Mouse (Mus musculus) embryonic facial prominence, embryonic 11.5 days (tissue): ENCODE measurements around the gene Szrd1. TPM values are rescaled to one million over a fixed set of nuclear protein-coding genes. Genes with fewer than 3 reads are reported as not detected.
A peak's percentile ranks its signal among the peaks of the same experiment; 100 is the strongest.

Experiments used
- ATAC-seq: fragments of 200-750 bp; cut with Nextera tagmentation; replicated peaks from 2 replicates; pipeline ENCODE4 v1.8.0; 2017; ENCODE audit warnings: low read depth; ENCODE audit not compliant: insufficient number of reproducible peaks, low FRiP score, low TSS enrichment
- DNase-seq: peaks from one replicate; pipeline ENCODE4 v3.0.0-alpha.2; 2015; ENCODE audit warnings: low spot score
- H3K27ac ChIP-seq: fragments of 300-500 bp; sonication (generic); replicated peaks from 2 replicates; pipeline ENCODE4 v1.5.1; 2014; ENCODE audit warnings: mild to moderate bottlenecking, low read depth, low read length, control low read depth
- H3K27me3 ChIP-seq: fragments of 300-500 bp; sonication (generic); 2 replicates; pipeline ENCODE4 v1.6.1; 2014; ENCODE audit warnings: mild to moderate bottlenecking, low read length, moderate library complexity, mixed read lengths; ENCODE audit not compliant: control insufficient read depth, insufficient read depth
- H3K36me3 ChIP-seq: fragments of 300-500 bp; sonication (generic); replicated peaks from 2 replicates; pipeline ENCODE4 v1.6.1; 2014; ENCODE audit warnings: low read depth, mild to moderate bottlenecking, low read length, moderate library complexity, mixed read lengths; ENCODE audit not compliant: control insufficient read depth, insufficient read depth
- H3K4me1 ChIP-seq: fragments of 300-500 bp; sonication (generic); 2 replicates; pipeline ENCODE4 v1.6.1; 2014; ENCODE audit warnings: low read length, mixed read lengths; ENCODE audit not compliant: control insufficient read depth, insufficient read depth
- H3K4me2 ChIP-seq: fragments of 300-500 bp; sonication (generic); 2 replicates; pipeline ENCODE4 v1.6.1; 2014; ENCODE audit warnings: low read depth, mild to moderate bottlenecking, control low read depth, low read length, moderate library complexity
- H3K4me3 ChIP-seq: fragments of 300-500 bp; sonication (generic); 2 replicates; pipeline ENCODE4 v1.5.1; 2014; ENCODE audit warnings: low read depth, low read length, control low read depth
- H3K9ac ChIP-seq: fragments of 300-500 bp; sonication (generic); replicated peaks from 2 replicates; pipeline ENCODE4 v1.6.1; 2014; ENCODE audit warnings: mild to moderate bottlenecking, control low read depth, low read length
- H3K9me3 ChIP-seq: fragments of 300-500 bp; sonication (generic); replicated peaks from 2 replicates; pipeline ENCODE4 v1.6.1; 2016; ENCODE audit warnings: mild to moderate bottlenecking, low read length, inconsistent platforms, mixed read lengths; ENCODE audit not compliant: control insufficient read depth
- WGBS: fragments of 180-500 bp; shearing (Covaris S2); extraction: QIAGEN DNeasy Blood & Tissue Kit; methylation state at CpG from one replicate; pipeline ENCODE4 v1.1.7; 2014; 5-methylcytosine and 5-hydroxymethylcytosine counted together
- polyA plus RNA-seq: library from polyadenylated mRNA; unstranded; fragments of >200 nt; fragmentation: Nextera tagmentation; extraction: Ambion mirVana; gene quantifications from 2 replicates; pipeline ENCODE4 v1.2.1, GENCODE M21; 2014

Szrd1 gene
- polyA plus RNA-seq, 1 experiment from 2014 or later = 36.6 TPM

DNA sequence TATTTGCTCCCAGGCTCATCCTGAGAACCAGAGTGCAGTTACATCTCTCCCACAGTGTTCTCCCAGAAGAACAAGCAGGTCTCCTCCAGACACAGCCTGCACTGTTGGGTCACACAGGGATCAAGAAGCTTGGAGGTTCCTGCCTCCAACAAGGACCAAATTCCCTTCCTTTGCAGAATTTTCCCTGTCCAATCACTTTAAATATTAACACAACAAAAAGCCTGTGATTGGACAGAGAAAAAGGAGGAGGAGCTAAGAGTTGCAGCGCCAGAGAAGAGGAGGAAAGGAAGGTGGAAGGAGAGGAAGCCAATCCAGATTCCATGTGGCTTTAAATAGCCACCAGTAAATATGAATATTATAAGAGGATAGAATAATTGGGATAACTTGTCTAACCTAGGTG is 16.5 kb downstream of the Szrd1 start:
- H3K9ac ChIP-seq = no peak overlapping the region
- H3K4me3 ChIP-seq = no peak overlapping the region
- H3K27ac ChIP-seq = no peak overlapping the region
- no peaks in the 10 kb centered on the region for H3K27me3 ChIP-seq
- no peak overlapping the region for H3K4me2 ChIP-seq
- DNase-seq = no peak
- ATAC-seq = no peak
- 43% methylated on average over 1 of the region's 1 CpGs for WGBS
- H3K36me3 ChIP-seq = peaks cover under 1% of the 10 kb centered on the region; the same call in 1 of the 2 replicates
- no peaks in the 10 kb centered on the region for H3K4me1 ChIP-seq
- no peaks in the 10 kb centered on the region for H3K9me3 ChIP-seq

DNA sequence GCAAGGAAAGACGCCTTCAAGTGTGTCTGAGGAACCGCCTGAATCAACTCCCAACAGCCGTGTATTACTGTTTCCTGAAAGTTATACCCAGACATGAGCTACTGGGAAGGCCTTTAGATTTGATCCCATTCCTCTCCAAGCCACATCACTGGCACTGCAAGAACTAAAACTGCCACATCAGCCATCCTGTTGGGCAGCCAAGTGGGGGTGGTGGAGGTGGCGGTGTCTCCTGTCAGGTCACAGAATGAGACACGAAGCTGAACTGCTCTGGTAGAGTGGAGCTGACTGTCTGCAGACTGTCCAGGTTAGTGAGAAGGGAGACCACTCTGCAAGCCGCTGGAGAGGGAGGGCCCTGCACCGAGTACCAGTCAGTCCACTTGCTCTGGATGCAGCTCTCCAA is 16.9 kb downstream of the Szrd1 start:
- H3K27me3 ChIP-seq = no peaks in the 10 kb centered on the region
- DNase-seq = no peak
- no peak overlapping the region for H3K27ac ChIP-seq
- H3K9ac ChIP-seq = no peak overlapping the region
- H3K4me1 ChIP-seq = no peaks in the 10 kb centered on the region
- ATAC-seq = no peak
- 84% methylated on average over 7 of the region's 7 CpGs for WGBS
- H3K4me3 ChIP-seq = no peak overlapping the region
- H3K36me3 ChIP-seq = peaks cover 2% of the 10 kb centered on the region; the same call in 1 of the 2 replicates
- H3K4me2 ChIP-seq = no peak overlapping the region
- no peaks in the 10 kb centered on the region for H3K9me3 ChIP-seq

DNA sequence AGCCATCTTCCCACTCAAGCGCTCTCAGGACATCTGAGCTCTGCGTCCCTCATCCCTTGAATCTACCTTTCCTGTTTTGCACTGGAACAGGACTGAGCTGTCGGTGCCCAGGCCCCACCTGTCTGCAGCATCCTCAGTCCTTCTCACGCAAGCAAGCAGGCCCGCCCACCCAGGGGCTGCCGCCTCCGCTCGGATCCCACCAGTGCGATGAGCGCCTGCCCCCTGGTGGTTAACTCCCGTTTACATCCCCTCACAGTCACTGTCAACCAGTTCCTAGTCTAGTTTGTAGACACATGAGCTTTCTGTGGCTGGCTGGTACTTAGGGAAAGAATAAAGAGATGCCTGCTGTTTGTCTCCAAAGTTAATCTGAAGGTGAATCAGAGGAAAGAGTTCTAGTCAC is 18.9 kb downstream of the Szrd1 start:
- WGBS = 25% methylated on average over 11 of the region's 11 CpGs
- no peak overlapping the region for H3K9ac ChIP-seq
- DNase-seq (peak; percentile 80), ATAC-seq (peak; percentile 46; the same call in 1 of the 2 replicates)
- no peak overlapping the region for H3K4me2 ChIP-seq
- H3K27me3 ChIP-seq = no peaks in the 10 kb centered on the region
- no peak overlapping the region for H3K4me3 ChIP-seq
- no peaks in the 10 kb centered on the region for H3K4me1 ChIP-seq
- no peaks in the 10 kb centered on the region for H3K9me3 ChIP-seq
- peaks cover 2% of the 10 kb centered on the region for H3K36me3 ChIP-seq
- H3K27ac ChIP-seq = no peak overlapping the region

DNA sequence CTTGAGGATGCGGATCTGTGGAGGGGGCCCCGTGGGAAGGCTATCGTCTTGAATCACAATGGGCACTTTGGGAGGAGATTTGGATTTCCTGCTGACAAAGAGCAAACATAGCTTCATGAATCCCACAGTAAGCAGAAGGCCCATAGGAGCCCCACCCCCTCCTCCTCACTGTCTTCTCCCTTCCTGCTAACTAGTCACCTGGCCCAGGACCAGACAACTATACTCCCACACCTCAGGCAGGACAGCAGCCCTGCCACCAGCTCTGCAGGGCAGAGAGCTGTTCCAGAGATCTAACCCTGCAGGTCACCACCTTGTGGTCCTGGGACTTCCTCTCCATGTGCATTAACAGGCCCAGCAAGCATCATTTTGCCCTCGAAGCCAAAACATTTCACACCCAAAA is 20.9 kb downstream of the Szrd1 start:
- H3K4me1 ChIP-seq = no peaks in the 10 kb centered on the region
- H3K27me3 ChIP-seq = no peaks in the 10 kb centered on the region
- no peak overlapping the region for H3K4me2 ChIP-seq
- no peaks in the 10 kb centered on the region for H3K9me3 ChIP-seq
- no peak overlapping the region for H3K27ac ChIP-seq
- ATAC-seq = no peak
- H3K36me3 ChIP-seq = peaks cover 2% of the 10 kb centered on the region
- H3K9ac ChIP-seq = no peak overlapping the region
- WGBS = 89% methylated on average over 4 of the region's 4 CpGs
- no peak for DNase-seq
- no peak overlapping the region for H3K4me3 ChIP-seq

DNA sequence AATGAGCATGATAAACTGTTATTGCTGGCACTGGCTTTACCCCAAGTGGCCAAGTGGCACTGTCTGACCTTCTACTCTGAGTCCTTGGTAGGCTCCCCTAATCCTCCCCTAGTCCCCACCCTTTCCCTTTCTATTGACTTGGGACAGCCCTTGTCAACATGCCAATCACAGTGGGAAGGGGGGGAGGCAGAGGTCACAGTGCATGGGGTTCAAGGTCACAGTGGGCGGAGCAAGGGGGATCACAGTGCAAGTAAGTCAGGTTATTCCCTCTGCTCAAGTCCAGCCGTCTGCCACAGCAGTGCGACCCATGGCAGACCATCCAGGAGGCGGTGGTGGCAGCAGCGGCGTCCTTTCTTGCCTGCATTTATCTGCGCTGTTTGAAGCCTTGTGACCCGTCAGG is 24.2 kb downstream of the Szrd1 start:
- no peak overlapping the region for H3K4me2 ChIP-seq
- DNase-seq = no peak
- H3K9me3 ChIP-seq = no peaks in the 10 kb centered on the region
- no peak overlapping the region for H3K4me3 ChIP-seq
- peaks cover 6% of the 10 kb centered on the region for H3K36me3 ChIP-seq
- 74% methylated on average over 8 of the region's 8 CpGs for WGBS
- no peak for ATAC-seq
- no peak overlapping the region for H3K27ac ChIP-seq
- no peaks in the 10 kb centered on the region for H3K4me1 ChIP-seq
- no peak overlapping the region for H3K9ac ChIP-seq
- no peaks in the 10 kb centered on the region for H3K27me3 ChIP-seq

DNA sequence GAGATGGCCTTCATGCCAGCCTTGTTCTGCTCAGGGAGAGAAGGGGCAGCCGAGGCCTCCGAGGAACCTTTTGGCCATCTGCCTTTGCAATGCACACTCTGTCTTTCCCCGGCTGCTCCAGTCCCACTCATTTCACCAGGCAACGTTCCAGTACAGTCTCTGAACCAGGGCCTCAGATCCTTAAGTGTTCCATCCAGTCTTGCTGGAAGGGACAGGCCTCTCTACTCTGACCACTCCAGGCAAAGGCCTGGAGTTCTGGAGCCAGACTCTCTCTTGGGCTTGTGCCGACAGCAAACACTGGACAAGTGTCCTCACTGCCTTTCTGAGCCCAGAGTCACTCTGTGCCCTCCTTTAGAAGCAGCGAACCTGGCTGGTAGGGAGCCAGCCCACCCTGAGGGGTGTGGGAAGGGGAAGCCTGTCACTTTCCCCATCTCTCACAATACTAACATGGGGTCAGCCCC is 25.0 kb downstream of the Szrd1 start:
- ATAC-seq = no peak
- Histone ChIP-seq H3K4me2 (no peak overlapping the region), H3K9me3 (no peaks in the 10 kb centered on the region), H3K27ac (no peak overlapping the region), H3K9ac (no peak overlapping the region), H3K36me3 (peaks cover 6% of the 10 kb centered on the region), H3K4me1 (no peaks in the 10 kb centered on the region), H3K27me3 (no peaks in the 10 kb centered on the region), H3K4me3 (no peak overlapping the region)
- DNase-seq = no peak
- WGBS = 85% methylated on average over 6 of the region's 6 CpGs

DNA sequence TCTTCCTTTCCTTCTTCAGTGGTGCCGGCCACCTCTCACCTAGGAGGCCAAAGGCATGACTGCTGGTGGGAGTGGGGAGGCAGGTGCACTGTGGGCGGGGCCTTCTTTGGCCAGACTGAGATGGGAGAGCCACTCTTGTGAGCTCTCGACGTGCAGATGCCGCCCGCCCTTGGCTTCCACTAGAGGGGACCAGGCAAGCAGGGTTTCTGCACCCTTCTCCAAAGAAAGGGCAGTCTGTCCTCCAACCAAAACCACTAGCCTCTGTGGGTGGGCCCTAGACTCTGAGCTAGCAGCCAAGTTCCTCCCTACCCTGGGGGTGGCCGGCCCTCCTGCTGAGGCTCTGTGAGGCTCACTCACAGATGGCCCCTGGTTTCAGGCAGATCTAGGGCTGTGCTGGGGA is 25.7 kb downstream of the Szrd1 start:
- H3K27me3 ChIP-seq = no peaks in the 10 kb centered on the region
- H3K4me2 ChIP-seq = no peak overlapping the region
- H3K9ac ChIP-seq = no peak overlapping the region
- DNase-seq = no peak
- WGBS = 92% methylated on average over 7 of the region's 7 CpGs
- no peak for ATAC-seq
- H3K4me1 ChIP-seq = no peaks in the 10 kb centered on the region
- H3K36me3 ChIP-seq = peaks cover 6% of the 10 kb centered on the region
- no peak overlapping the region for H3K27ac ChIP-seq
- H3K9me3 ChIP-seq = no peaks in the 10 kb centered on the region
- H3K4me3 ChIP-seq = no peak overlapping the region

DNA sequence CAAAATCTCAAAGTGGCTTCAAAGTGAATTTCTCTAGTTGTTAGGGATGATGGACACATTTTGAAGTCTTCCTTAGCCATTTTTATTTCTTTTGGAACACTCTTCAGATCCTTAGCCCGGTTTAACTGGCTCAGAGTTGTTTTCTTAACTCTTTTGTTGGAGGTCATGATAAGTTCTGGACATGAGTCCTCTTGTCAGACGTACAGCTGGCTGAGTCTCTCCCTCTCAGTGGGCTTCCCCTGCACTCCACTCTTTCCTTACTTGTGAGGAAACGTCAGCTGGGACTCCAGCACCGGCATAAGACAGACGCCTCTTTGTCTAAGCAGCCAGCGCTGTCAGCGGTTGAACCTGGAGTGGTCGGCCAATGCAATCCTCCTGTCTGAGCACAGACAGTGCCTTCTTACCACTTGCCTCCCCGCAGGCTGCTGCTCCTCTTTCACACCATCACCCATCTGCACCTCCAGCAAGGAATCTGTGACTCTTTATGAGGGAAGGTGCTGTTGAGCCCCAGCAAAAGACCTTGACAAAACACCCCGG is 31.3 kb downstream of the Szrd1 start:
- no peaks in the 10 kb centered on the region for H3K27me3 ChIP-seq
- no peak overlapping the region for H3K4me2 ChIP-seq
- no peak overlapping the region for H3K9ac ChIP-seq
- H3K27ac ChIP-seq = no peak overlapping the region
- no peaks in the 10 kb centered on the region for H3K9me3 ChIP-seq
- H3K36me3 ChIP-seq = peaks cover 3% of the 10 kb centered on the region; the same call in 1 of the 2 replicates
- DNase-seq (peak; percentile 23), ATAC-seq (no peak)
- no peak overlapping the region for H3K4me3 ChIP-seq
- H3K4me1 ChIP-seq = no peaks in the 10 kb centered on the region
- 31% methylated on average over 10 of the region's 10 CpGs for WGBS
